Mouse (Mus musculus) megakaryocyte, embryonic 14.5 days (primary cell): ENCODE measurements at regions not wholly inside any gene's neighbourhood (a gene's known extent, or its start where the extent isn't known, plus 50 kb on each side); places are given as distances from the start of the nearest gene placed in this dataset.

Experiments used
- H3K27me3 ChIP-seq: replicated peaks from 2 replicates; pipeline ENCODE3; 2012; ENCODE audit warnings: inconsistent platforms
- H3K36me3 ChIP-seq: replicated peaks from 2 replicates; pipeline ENCODE3; 2012; ENCODE audit warnings: low read length, inconsistent platforms, mixed read lengths
- H3K4me1 ChIP-seq: 2 replicates; pipeline ENCODE4 v1.6.1; 2012; ENCODE audit warnings: inconsistent platforms
- H3K4me3 ChIP-seq: replicated peaks from 2 replicates; pipeline ENCODE3; 2012; ENCODE audit warnings: moderate library complexity, mild to moderate bottlenecking, inconsistent platforms
- H3K9me3 ChIP-seq: 2 replicates; pipeline ENCODE4 v1.6.1; 2012; ENCODE audit warnings: inconsistent platforms
- FLI1 ChIP-seq: IDR thresholded peaks from 2 replicates; pipeline ENCODE4 v1.6.1; 2012; ENCODE audit warnings: low read length, inconsistent platforms, mixed read lengths
- GATA1 ChIP-seq: IDR thresholded peaks from 3 replicates; pipeline ENCODE4 v1.6.1; 2012; ENCODE audit warnings: mixed read lengths, low read length, inconsistent platforms, borderline replicate concordance

DNA sequence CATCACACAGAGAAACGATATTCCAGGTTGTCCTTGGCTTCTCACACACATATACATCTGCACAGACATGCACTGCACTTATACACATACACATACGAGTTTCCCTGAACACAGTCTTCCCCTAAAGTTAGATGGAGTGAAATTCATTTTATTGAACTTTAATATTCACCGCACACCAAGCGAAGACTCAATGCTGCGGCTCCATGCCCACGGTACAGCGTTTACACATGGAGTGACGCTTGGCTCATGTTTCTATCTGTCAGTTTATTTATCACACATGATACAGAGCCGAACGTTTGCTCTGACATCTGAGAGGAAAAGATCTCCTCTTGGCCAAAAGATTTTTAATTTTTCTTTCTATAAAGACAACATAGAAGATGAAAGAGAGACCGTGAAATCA, 300.6 kb downstream of the Cbln4 start:
- Histone ChIP-seq H3K4me1 (no peaks in the 10 kb centered on the region), H3K9me3 (peaks cover 87% of the 10 kb centered on the region), H3K27me3 (no peaks in the 10 kb centered on the region), H3K36me3 (no peaks in the 10 kb centered on the region), H3K4me3 (no peak overlapping the region)
- TF ChIP-seq FLI1, result no peak
- no peak for TF ChIP-seq GATA1

DNA sequence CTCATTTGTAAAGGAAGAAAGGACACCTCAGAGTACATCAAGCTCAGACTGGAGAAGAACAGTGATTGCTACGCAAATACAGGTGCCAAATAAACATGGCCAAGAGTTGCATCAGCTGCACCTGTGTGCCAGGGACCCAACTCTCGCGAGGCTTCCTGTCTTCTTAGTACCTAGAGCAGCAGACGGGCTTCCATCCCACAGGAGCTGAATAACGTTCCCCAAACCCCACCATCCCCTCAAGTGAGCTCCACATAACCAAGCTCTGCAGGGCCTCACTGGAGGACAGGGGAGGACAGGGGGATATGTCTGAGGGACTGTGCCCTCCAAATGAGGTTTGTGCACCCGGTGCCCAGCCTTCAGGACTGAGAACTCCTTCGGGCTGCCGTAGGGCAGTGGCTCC, 305.5 kb downstream of the Cbln4 start:
- Histone ChIP-seq H3K27me3 (no peaks in the 10 kb centered on the region), H3K4me3 (no peak overlapping the region), H3K36me3 (no peaks in the 10 kb centered on the region), H3K4me1 (no peaks in the 10 kb centered on the region), H3K9me3 (peaks cover 83% of the 10 kb centered on the region)
- TF ChIP-seq GATA1, result no peak
- no peak for TF ChIP-seq FLI1

DNA sequence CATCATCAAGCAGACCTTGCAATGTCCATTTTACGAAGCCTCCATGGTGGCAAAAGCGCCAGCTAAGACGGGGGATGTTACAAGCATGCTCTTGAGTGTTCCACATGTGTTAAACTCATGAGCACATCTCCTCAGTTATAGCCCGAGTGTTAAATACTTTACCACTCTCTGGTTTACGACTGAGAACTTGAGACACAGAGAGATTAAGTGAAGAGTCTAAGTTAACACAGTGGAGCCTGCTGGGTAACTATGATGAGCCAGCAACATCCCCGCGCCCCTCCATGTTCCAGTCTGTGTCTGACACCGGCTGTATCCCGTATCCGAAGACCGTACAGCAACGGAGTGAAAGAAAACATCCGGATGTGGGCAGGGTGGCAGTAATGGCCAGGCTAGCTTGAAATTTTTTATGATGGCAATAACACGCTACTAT, 308.2 kb downstream of the Cbln4 start:
- Histone ChIP-seq H3K4me3 (no peak overlapping the region), H3K27me3 (no peaks in the 10 kb centered on the region), H3K9me3 (peaks cover 86% of the 10 kb centered on the region), H3K36me3 (no peaks in the 10 kb centered on the region), H3K4me1 (no peaks in the 10 kb centered on the region)
- TF ChIP-seq FLI1 (no peak), GATA1 (no peak)

DNA sequence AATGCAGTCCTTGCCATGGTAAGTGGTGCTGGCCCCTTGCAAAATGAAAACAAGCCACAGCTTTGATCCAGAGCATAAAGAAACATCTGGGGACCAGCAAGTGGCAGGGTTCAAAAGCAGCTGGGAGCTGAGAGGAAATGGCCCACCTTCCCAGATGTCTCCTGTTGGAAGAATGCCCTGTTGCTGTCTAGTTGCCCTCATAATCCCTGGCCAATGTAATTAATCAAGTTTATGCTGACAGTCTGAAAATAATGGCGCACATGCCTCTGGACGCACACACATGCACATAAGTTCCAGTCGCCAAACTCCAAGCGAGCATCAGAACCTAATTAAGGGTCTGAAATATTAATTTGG, 308.7 kb downstream of the Cbln4 start:
- no peak for TF ChIP-seq GATA1
- no peak for TF ChIP-seq FLI1
- peaks cover 86% of the 10 kb centered on the region for H3K9me3 ChIP-seq
- H3K4me3 ChIP-seq, result no peak overlapping the region
- no peaks in the 10 kb centered on the region for H3K27me3 ChIP-seq
- no peaks in the 10 kb centered on the region for H3K4me1 ChIP-seq
- no peaks in the 10 kb centered on the region for H3K36me3 ChIP-seq

DNA sequence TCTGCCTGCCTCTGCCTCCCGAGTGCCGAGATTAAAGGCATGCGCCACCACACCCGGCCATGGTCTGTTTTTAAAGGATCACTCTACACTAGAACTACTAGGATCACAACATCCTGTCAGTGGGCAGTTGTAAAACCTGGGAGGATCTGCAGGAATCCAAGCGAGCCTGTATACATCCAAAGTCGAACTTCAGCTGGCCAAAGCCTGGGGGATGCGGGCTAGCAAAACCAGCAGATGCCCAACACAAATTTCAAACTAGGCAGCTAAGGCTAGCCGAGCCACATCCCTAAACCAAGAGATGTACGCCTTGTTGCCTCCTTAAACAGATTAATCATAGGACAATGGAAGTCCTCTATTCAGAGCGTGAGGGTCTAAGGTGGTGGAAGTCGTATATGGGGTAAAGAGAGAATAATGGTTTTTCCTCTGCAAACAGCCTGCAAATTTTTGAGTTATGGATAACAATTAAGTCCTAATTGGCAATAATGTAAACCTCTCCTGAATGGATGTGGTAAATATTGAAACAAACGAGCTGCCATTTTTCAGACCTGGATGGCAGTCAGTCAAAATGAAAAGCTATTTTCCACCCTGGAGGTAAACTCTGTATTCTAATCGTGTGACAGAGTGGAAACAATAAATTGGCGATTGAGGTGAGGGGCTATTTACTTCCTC, 309.2 kb downstream of the Cbln4 start:
- Histone ChIP-seq H3K4me1 (no peaks in the 10 kb centered on the region), H3K9me3 (peaks cover 84% of the 10 kb centered on the region), H3K36me3 (no peaks in the 10 kb centered on the region), H3K4me3 (no peak overlapping the region), H3K27me3 (no peaks in the 10 kb centered on the region)
- TF ChIP-seq GATA1, result no peak
- TF ChIP-seq FLI1, result no peak

DNA sequence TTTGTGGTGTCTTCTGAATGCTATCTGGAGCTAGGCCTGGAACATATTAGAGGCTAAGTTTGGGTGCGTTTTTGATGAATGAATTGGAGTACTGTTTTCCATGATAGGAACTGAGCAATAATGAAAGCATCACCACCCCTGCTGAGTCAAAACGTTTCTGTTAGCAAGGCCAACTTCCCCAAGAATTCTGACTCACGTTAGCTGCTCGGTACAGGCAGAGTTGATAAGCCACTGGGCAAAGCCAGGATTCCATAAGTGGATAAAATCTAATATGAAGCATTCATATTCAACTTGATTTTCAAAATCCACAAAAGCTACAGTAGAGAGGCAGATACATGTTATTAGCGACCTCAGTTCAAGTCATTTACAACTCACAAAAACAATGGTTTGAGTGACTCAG, 324.0 kb downstream of the Cbln4 start:
- TF ChIP-seq FLI1 (no peak), GATA1 (no peak)
- H3K27me3 ChIP-seq, result no peaks in the 10 kb centered on the region
- peaks cover 54% of the 10 kb centered on the region for H3K9me3 ChIP-seq
- no peak overlapping the region for H3K4me3 ChIP-seq
- no peaks in the 10 kb centered on the region for H3K36me3 ChIP-seq
- no peaks in the 10 kb centered on the region for H3K4me1 ChIP-seq

DNA sequence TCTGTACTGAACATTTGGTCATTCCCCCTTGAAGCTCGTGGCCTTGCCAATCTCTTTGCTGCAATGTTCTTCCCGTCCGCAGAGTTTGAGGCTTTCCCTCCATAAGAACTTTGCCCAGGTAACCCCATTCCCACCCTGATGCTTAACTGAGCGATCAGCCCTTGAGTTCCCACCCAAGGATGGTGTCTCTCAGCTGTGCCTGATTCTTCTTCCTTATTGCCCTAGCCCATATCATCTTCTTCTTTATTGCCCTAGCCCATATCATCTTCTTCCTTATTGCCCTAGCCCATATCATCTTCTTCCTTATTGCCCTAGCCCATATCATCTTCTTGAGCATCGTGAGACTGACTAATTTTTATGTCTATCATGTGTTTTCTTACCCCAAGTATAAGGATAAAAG, 324.4 kb downstream of the Cbln4 start:
- Histone ChIP-seq H3K9me3 (peaks cover 52% of the 10 kb centered on the region), H3K36me3 (no peaks in the 10 kb centered on the region), H3K4me1 (no peaks in the 10 kb centered on the region), H3K4me3 (no peak overlapping the region), H3K27me3 (no peaks in the 10 kb centered on the region)
- TF ChIP-seq GATA1 (no peak), FLI1 (no peak)

DNA sequence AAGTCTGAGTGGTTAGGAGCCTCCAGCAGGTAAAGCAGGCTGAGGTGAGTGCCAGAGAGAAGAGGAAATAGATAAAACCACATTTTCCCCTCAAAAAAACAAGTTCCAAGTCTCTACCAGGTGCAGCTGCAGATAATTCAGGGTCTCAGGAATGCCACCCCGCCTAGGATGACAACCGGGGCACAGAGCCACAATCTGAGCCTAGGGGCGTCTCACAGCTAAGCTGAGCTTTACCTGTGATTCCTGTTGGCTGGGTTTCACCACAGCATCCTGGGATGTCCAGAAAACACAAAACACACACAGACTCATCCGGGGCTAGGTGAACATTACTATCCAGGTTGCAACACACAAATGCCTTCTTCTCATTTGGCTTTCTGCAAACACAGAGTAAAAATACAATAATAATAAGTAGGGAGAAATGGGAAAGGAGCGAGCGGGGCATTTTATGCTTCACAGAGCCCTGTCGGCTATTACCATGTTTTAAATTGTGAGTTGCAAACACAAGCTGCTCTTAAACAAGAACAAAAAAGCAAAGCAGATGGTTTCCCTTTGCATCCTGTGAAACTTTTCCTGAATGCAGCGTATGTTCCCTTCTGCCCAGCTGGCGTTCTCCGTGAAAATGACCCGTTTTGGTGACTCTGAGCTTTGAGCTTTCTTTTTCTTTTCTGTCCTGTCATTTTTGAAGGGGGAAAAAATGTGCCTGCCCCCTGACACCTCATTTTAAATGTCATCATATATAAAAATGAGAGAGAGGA, 330.3 kb downstream of the Cbln4 start:
- H3K4me3 ChIP-seq, result no peak overlapping the region
- H3K27me3 ChIP-seq, result no peaks in the 10 kb centered on the region
- no peaks in the 10 kb centered on the region for H3K4me1 ChIP-seq
- peaks cover 55% of the 10 kb centered on the region for H3K9me3 ChIP-seq
- TF ChIP-seq FLI1, result no peak
- TF ChIP-seq GATA1, result no peak
- no peaks in the 10 kb centered on the region for H3K36me3 ChIP-seq

DNA sequence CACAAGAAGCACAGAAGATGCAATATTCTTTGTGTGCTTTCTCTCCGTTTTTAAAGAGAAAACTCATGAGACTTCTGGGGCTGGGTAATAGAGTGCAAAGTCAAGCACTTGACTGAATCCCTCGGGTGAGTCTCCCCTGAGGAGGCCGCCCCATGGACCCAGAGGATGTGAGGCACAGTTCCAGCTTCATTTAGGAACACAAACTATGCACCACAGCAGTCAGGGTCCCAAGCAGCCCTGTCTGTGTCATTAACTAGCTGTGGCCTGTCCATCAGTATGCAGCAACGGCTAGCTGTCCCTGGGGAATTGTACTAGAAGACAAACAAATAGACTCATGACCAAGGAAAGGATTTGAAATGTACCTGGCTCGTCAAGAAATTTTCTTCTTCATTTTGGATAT, 349.7 kb downstream of the Cbln4 start:
- no peak overlapping the region for H3K4me3 ChIP-seq
- peaks cover 78% of the 10 kb centered on the region for H3K9me3 ChIP-seq
- H3K27me3 ChIP-seq, result no peaks in the 10 kb centered on the region
- TF ChIP-seq GATA1, result no peak
- no peak for TF ChIP-seq FLI1
- no peaks in the 10 kb centered on the region for H3K36me3 ChIP-seq
- H3K4me1 ChIP-seq, result no peaks in the 10 kb centered on the region

DNA sequence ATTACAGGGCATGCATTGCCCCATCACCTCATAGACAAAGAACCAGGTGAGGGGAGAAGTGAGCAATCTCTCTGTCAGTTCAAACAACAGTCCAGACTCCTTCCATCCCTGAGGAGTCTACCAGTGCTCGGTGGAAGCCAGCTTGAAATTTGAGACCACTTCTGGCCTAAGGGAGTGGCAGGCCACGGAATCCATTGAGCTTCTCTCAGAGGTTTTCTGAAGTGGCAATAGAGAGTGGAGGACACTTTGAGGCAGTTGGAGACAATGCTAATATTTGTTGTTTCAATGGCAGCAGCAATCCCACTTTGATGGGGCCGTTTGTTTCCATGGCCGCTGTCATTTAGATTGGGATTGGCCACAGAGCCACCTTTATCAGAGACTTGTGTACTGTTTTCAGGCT, 352.5 kb downstream of the Cbln4 start:
- Histone ChIP-seq H3K27me3 (no peaks in the 10 kb centered on the region), H3K36me3 (no peaks in the 10 kb centered on the region), H3K9me3 (peaks cover 78% of the 10 kb centered on the region), H3K4me3 (no peak overlapping the region), H3K4me1 (no peaks in the 10 kb centered on the region)
- TF ChIP-seq FLI1 (no peak), GATA1 (no peak)
